Mouse (Mus musculus) hindbrain, embryonic 14.5 days (tissue): ENCODE data around the gene Mydgf. TPM values are rescaled to one million over a fixed set of nuclear protein-coding genes. Genes with fewer than 3 reads are reported as not detected.

Experiments
- ATAC-seq: fragments of 200-750 bp; cut with Nextera tagmentation; 2 replicates; pipeline ENCODE4 v1.8.0; 2017; ENCODE audit warnings: moderate number of reproducible peaks, mild to moderate bottlenecking, moderate TSS enrichment, moderate library complexity; ENCODE audit not compliant: low FRiP score
- DNase-seq: peaks from one replicate; pipeline ENCODE4 v3.0.0-alpha.2; 2015; ENCODE audit warnings: low spot score
- H3K27ac ChIP-seq: fragments of 300-500 bp; sonication (generic); 2 replicates; pipeline ENCODE4 v1.5.1; 2014; ENCODE audit warnings: mild to moderate bottlenecking, moderate library complexity
- H3K27me3 ChIP-seq: fragments of 300-500 bp; sonication (generic); 2 replicates; pipeline ENCODE4 v1.6.1; 2014; ENCODE audit warnings: mild to moderate bottlenecking, low read length, mixed read lengths; ENCODE audit not compliant: control insufficient read depth, insufficient read depth
- H3K36me3 ChIP-seq: fragments of 300-500 bp; sonication (generic); replicated peaks from 2 replicates; pipeline ENCODE4 v1.6.1; 2014; ENCODE audit not compliant: control insufficient read depth, insufficient read depth
- H3K4me1 ChIP-seq: fragments of 300-500 bp; sonication (generic); replicated peaks from 2 replicates; pipeline ENCODE4 v1.6.1; 2014; ENCODE audit warnings: antibody characterized with exemption, low read length, mixed read lengths; ENCODE audit not compliant: control insufficient read depth, insufficient read depth
- H3K4me2 ChIP-seq: fragments of 300-500 bp; sonication (generic); replicated peaks from 2 replicates; pipeline ENCODE4 v1.6.1; 2014; ENCODE audit warnings: mild to moderate bottlenecking, moderate library complexity
- H3K4me3 ChIP-seq: fragments of 300-500 bp; sonication (generic); replicated peaks from 2 replicates; pipeline ENCODE4 v1.5.1; 2014; ENCODE audit warnings: mild to moderate bottlenecking, low read length
- H3K9ac ChIP-seq: fragments of 300-500 bp; sonication (generic); 2 replicates; pipeline ENCODE4 v1.6.1; 2014
- H3K9me3 ChIP-seq: fragments of 300-500 bp; sonication (generic); 2 replicates; pipeline ENCODE4 v1.6.1; 2016; ENCODE audit warnings: low read length; ENCODE audit not compliant: control insufficient read depth
- WGBS: fragments of 180-500 bp; shearing (Covaris S2); extraction: QIAGEN DNeasy Blood & Tissue Kit; methylation state at CpG from one replicate; pipeline ENCODE4 v1.1.7; 2014; 5-methylcytosine and 5-hydroxymethylcytosine counted together
- microRNA-seq: library from miRNA; unstranded; fragments of <30 nt; microRNA quantifications from one replicate; pipeline ENCODE4, GENCODE M21; 2016
- polyA plus RNA-seq: library from polyadenylated mRNA; unstranded; fragments of >200 nt; fragmentation: Nextera tagmentation; extraction: Ambion mirVana; gene quantifications from 2 replicates; pipeline ENCODE4 v1.2.1, GENCODE M21; 2014

Mydgf gene
- polyA plus RNA-seq, 1 experiment from 2014 or later, result 70.8 TPM

GRCm38 (mm10) chr17:56131814-56132213, 51.9 kb downstream of the Mydgf start:
- WGBS, result 41% methylated on average over 7 of the region's 7 CpGs
- no peak for ATAC-seq

DNA sequence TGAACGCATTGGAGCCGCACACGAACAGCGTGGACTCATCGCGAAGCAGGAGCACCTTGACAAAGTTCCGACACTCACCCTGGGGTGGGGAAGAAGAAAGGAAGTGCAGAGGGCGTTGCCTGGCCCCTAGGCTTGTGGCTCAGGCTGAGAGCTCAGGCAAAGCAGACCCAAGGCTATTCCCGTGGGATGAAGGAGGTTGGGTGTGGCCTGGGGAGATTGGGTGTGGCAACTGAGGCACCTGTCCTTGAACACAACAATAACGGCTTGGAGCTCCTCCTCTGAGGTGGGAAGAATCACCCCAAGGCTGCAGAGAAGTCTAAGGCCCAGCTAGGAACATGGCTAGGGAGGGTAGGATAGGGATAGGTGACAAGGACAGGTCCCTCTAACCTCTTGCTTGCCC, 52.6 kb downstream of the Mydgf start:
- H3K36me3 ChIP-seq, result peaks cover 56% of the 10 kb centered on the region
- WGBS, result 94% methylated on average over 10 of the region's 10 CpGs
- no peak for DNase-seq

More at GRCm38 (mm10) chr17:56131814-56132213, 51.9 kb downstream of the Mydgf start:
- Histone ChIP-seq H3K4me1 (peaks cover 4% of the 10 kb centered on the region), H3K9me3 (no peaks in the 10 kb centered on the region), H3K27me3 (no peaks in the 10 kb centered on the region), H3K4me3 (no peak overlapping the region), H3K36me3 (peaks cover 49% of the 10 kb centered on the region), H3K9ac (no peak overlapping the region), H3K4me2 (no peak overlapping the region), H3K27ac (no peak overlapping the region)
- DNase-seq, result peak; percentile 69

DNA sequence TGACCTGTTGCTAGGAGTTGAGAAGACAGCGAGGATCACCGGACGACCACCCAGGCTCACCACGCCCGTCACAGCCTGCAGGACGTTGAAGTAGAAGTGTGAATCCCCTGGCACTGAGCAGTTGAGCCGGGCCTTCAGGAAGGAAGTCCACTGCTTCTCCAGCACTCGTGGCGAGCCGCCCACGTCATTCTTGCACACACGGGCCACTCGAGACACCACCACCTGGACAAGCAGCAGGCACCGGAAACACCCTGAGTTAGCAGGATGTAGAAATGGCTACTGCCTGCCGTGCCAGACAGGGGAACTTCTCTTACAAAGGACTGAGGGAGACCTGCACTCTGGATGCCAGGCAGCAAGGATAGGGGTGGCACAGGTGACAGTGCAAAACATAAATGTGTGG, 55.5 kb downstream of the Mydgf start:
- H3K4me1 ChIP-seq, result no peaks in the 10 kb centered on the region; the same call in 1 of the 2 replicates
- ATAC-seq (no peak), DNase-seq (no peak)
- 81% methylated on average over 15 of the region's 15 CpGs for WGBS
- no peak overlapping the region for H3K4me3 ChIP-seq
- H3K4me2 ChIP-seq, result no peak overlapping the region
- peaks cover 81% of the 10 kb centered on the region for H3K36me3 ChIP-seq
- no peak overlapping the region for H3K27ac ChIP-seq
- peaks cover 23% of the 10 kb centered on the region for H3K27me3 ChIP-seq
- H3K9me3 ChIP-seq, result peaks cover 2% of the 10 kb centered on the region
- no peak overlapping the region for H3K9ac ChIP-seq

More for the DNA sequence above, 52.6 kb downstream of the Mydgf start:
- Histone ChIP-seq H3K9me3 (no peaks in the 10 kb centered on the region), H3K4me2 (no peak overlapping the region), H3K4me3 (no peak overlapping the region), H3K4me1 (peaks cover 4% of the 10 kb centered on the region), H3K27me3 (no peaks in the 10 kb centered on the region), H3K9ac (no peak overlapping the region), H3K27ac (no peak overlapping the region)
- ATAC-seq, result no peak

GRCm38 (mm10) chr17:56126175-56126574, 57.5 kb downstream of the Mydgf start:
- peaks cover 74% of the 10 kb centered on the region for H3K36me3 ChIP-seq
- H3K4me1 ChIP-seq, result no peaks in the 10 kb centered on the region
- no peak for ATAC-seq
- H3K27ac ChIP-seq, result no peak overlapping the region
- no peak overlapping the region for H3K4me3 ChIP-seq
- H3K27me3 ChIP-seq, result peaks cover 42% of the 10 kb centered on the region
- DNase-seq, result no peak
- H3K9ac ChIP-seq, result no peak overlapping the region
- 77% methylated on average over 11 of the region's 11 CpGs for whole genome bisulfite sequencing
- no peak overlapping the region for H3K4me2 ChIP-seq
- H3K9me3 ChIP-seq, result peaks cover 17% of the 10 kb centered on the region

Small RNAs within 50 kb of the gene (microRNA-seq; reads per million reads assigned to microRNA genes)
- gene Gm44397, result not detected

Other genes with a start within 250 kb of the Mydgf start
- 9.4 and 10.5 TPM in 2 replicates for gene Zfp119b, start 234.4 kb downstream of the Mydgf start, polyA plus RNA-seq
- 5.6 and 8.1 TPM in 2 replicates for gene Ebi3, start 231.3 kb downstream of the Mydgf start, polyA plus RNA-seq
- 15.9 and 18.1 TPM in 2 replicates for gene Yju2, start 224.8 kb downstream of the Mydgf start, polyA plus RNA-seq
- gene Shd, start 213.5 kb downstream of the Mydgf start, polyA plus RNA-seq, result 149 and 167 TPM in 2 replicates
- 167 and 175 TPM in 2 replicates for gene Fsd1, start 197.4 kb downstream of the Mydgf start, polyA plus RNA-seq
- 5.6 and 6.0 TPM in 2 replicates for gene Stap2, start 178.3 kb downstream of the Mydgf start, polyA plus RNA-seq
- 146 and 151 TPM in 2 replicates for gene Mpnd, start 178.2 kb downstream of the Mydgf start, polyA plus RNA-seq
- gene Sh3gl1, start 147.3 kb downstream of the Mydgf start, polyA plus RNA-seq, result 91.1 and 94.1 TPM in 2 replicates
- gene Chaf1a, start 143.5 kb downstream of the Mydgf start, polyA plus RNA-seq, result 3.1 and 3.6 TPM in 2 replicates
- 72.0 and 75.6 TPM in 2 replicates for gene Ubxn6, start 108.9 kb downstream of the Mydgf start, polyA plus RNA-seq
- 95.0 and 98.1 TPM in 2 replicates for gene Hdgfl2, start 104.3 kb downstream of the Mydgf start, polyA plus RNA-seq
- gene Plin4, start 74.1 kb downstream of the Mydgf start, polyA plus RNA-seq, result 0.12 and 0.20 TPM in 2 replicates
- gene Plin5, start 66.3 kb downstream of the Mydgf start, polyA plus RNA-seq, result 1.9 and 2.1 TPM in 2 replicates
- 0.19 and 0.20 TPM in 2 replicates for gene Lrg1, start 61.9 kb downstream of the Mydgf start, polyA plus RNA-seq
- gene Sema6b, start 43.6 kb downstream of the Mydgf start, polyA plus RNA-seq, result 18.3 and 20.5 TPM in 2 replicates
- gene Tnfaip8l1, start 21.4 kb downstream of the Mydgf start, polyA plus RNA-seq, result 8.4 and 9.9 TPM in 2 replicates
- gene Dpp9, start 35.0 kb upstream of the Mydgf start, polyA plus RNA-seq, result 23.4 and 26.2 TPM in 2 replicates
- gene Fem1a, start 72.9 kb upstream of the Mydgf start, polyA plus RNA-seq, result 21.0 and 21.8 TPM in 2 replicates
- gene Ticam1, start 92.9 kb upstream of the Mydgf start, polyA plus RNA-seq, result 1.4 and 1.5 TPM in 2 replicates
- gene Plin3, start 109.0 kb upstream of the Mydgf start, polyA plus RNA-seq, result 13.9 and 16.4 TPM in 2 replicates
- not detected in 2 replicates for gene Arrdc5, start 116.4 kb upstream of the Mydgf start, polyA plus RNA-seq
- gene Uhrf1, start 119.4 kb upstream of the Mydgf start, polyA plus RNA-seq, result 14.1 and 15.9 TPM in 2 replicates
- gene Kdm4b, start 142.1 kb upstream of the Mydgf start, polyA plus RNA-seq, result 62.2 and 64.3 TPM in 2 replicates